ENCODE assay signal across 8 mouse cellular contexts in genomic region chr2:160367448-160368208, GRCm38 (mm10). TPM values are rescaled to one million over a fixed set of nuclear protein-coding genes. Genes with fewer than 3 reads are reported as not detected.
DNase-seq lines count a peak whose midpoint lies in the region; ATAC-seq lines count a peak whose summit lies in the region.

No protein-coding gene starts in this region.

- H3K27me3 ChIP-seq in hindbrain, embryonic 13.5 days: peaks cover 79% of the 10 kb centered on the region

- peak overlapping the region; percentile 87 for H3K4me2 ChIP-seq in hindbrain, embryonic 13.5 days

- H3K9ac ChIP-seq in hindbrain, embryonic 13.5 days: peak overlapping the region; percentile 83

- peak overlapping the region; percentile 62 for H3K4me3 ChIP-seq in hindbrain, embryonic 13.5 days

- peak; percentile 70 for ATAC-seq in hindbrain, embryonic 13.5 days (ENCODE audit: low FRiP score)

- H3K27ac ChIP-seq in hindbrain, embryonic 13.5 days: peak overlapping the region; percentile 89

- H3K9me3 ChIP-seq in hindbrain, embryonic 13.5 days: no peaks in the 10 kb centered on the region

- WGBS in hindbrain, embryonic 13.5 days: under 1% methylated on average over 45 of the region's 45 CpGs

- no peaks in the 10 kb centered on the region for H3K36me3 ChIP-seq in hindbrain, embryonic 13.5 days

- DNase-seq in NIH3T3 (ENCODE audit: low read depth): peak; percentile 94
- peak; percentile 93 to 94 for DNase-seq in cerebellum, postnatal 10 days
- peak; percentile 83 to 95 for DNase-seq in frontal cortex, postnatal 14 days (ENCODE audit: low spot score in 2 of 2)
- DNase-seq in layer of hippocampus, postnatal 36 days: peak; percentile 89
- peak; percentile 89 for DNase-seq in lung, postnatal 25 days (ENCODE audit: low spot score)
- DNase-seq in retina, postnatal 1 day: peak; percentile 93
- DNase-seq in thymus, postnatal 4 days: peak; percentile 93

- H3K4me1 ChIP-seq in hindbrain, embryonic 13.5 days (replicated peaks): peaks cover 52% of the 10 kb centered on the region

RNA-seq across cellular contexts. Expression of gene Mafb, which starts 0.8 kb away (rescaled TPM):
- 22.5 and 23.2 TPM in 2 replicates for polyA plus RNA-seq in hindbrain, embryonic 13.5 days (2015; fragmentation: Nextera tagmentation; extraction: Ambion mirVana)
- 10 to 100 TPM; 13.8 to 14.3 TPM for total RNA-seq in layer of hippocampus, postnatal 36 days (2021)

RNA-seq across cellular contexts. Expression of gene Gm826, which starts 33.7 kb away (rescaled TPM):
- not detected in 2 replicates for polyA plus RNA-seq in hindbrain, embryonic 13.5 days (2015; fragmentation: Nextera tagmentation; extraction: Ambion mirVana)
- total RNA-seq in layer of hippocampus, postnatal 36 days (2021): not detected

Comparison
In these comparisons a context has a peak if more than half of its experiments do, and no peak if none do; other contexts are left out.
1. Peak in every context shown above with its lines: DNase-seq, ATAC-seq, H3K4me3 ChIP-seq and H3K27ac ChIP-seq.